18 mouse cellular contexts compared by ENCODE assay signal in genomic region chr17:42717161-42717560, GRCm38 (mm10). TPM values are rescaled to one million over a fixed set of nuclear protein-coding genes. Genes with fewer than 3 reads are reported as not detected.
A peak's percentile ranks its signal among the peaks of the same experiment; 100 is the strongest.
DNase-seq lines count a peak whose midpoint lies in the region; ATAC-seq and TF ChIP-seq lines count a peak whose summit lies in the region.
"Had no signal": no experiment of that assay in that cellular context is flagged by ENCODE, and none has a peak within 500 bp of the region (broad histone marks: within the 10 kb centered on the region; RNA-seq: fewer than 3 reads in every experiment).

No protein-coding gene starts in this region.

- WGBS in liver, postnatal 0 days (ENCODE audit: insufficient replicate concordance), result 48% methylated on average over 3 of the region's 3 CpGs
- 39% methylated on average over 3 of the region's 3 CpGs for WGBS in liver, embryonic 12.5 days (ENCODE audit: insufficient replicate concordance)

- no peak for TF ChIP-seq POLR2A in MEL (IDR thresholded peaks at IDR 0.05; ENCODE audit: control insufficient read depth in 1 of 2, insufficient read depth in 1 of 2, low read depth in 1 of 2, low read length in 2 of 2, poor library complexity in 1 of 2)

- peak; percentile 22 for DNase-seq in embryo, embryonic 10.5 days (ENCODE audit: low spot score)
- DNase-seq in embryo, embryonic 10 days (ENCODE audit: low spot score), result no peak
- DNase-seq in liver, postnatal 0 days, result no peak
- DNase-seq in MEL (ENCODE audit: low read depth, low spot score), result peak; percentile 23
- no peak for DNase-seq in heart, postnatal 10 days
- DNase-seq in urinary bladder, postnatal 10 days (ENCODE audit: low spot score), result no peak
- DNase-seq: adrenal gland, postnatal 14 days; cerebellum, adult 18-20 months; right cerebral cortex, adult 18-20 months had no signal

- no peak for TF ChIP-seq RAD21 in MEL (IDR thresholded peaks at IDR 0.05; ENCODE audit: low read depth, low read length)

- no peaks in the 10 kb centered on the region for H3K9me3 ChIP-seq in liver, postnatal 0 days (ENCODE audit: low read length)
- no peaks in the 10 kb centered on the region for H3K9me3 ChIP-seq in liver, embryonic 12.5 days (replicated peaks)
- H3K9me3 ChIP-seq in MEL (replicated peaks; ENCODE audit: insufficient read depth, low read length), result no peaks in the 10 kb centered on the region

- TF ChIP-seq CTCF in liver, postnatal 0 days (IDR thresholded peaks at IDR 0.05; ENCODE audit: low read depth), result peak; percentile 37
- peak; percentile 14 to 47 (median 14); a peak in 3 of 6 replicates for TF ChIP-seq CTCF in MEL (IDR thresholded peaks at IDR 0.05 in 2 of 3, conservative IDR thresholded peaks at IDR 0.05 in 1 of 3; ENCODE audit: control insufficient read depth in 1 of 3, insufficient read depth in 1 of 3, low read depth in 2 of 3, low read length in 3 of 3, poor library complexity in 1 of 3, severe bottlenecking in 1 of 3)

- H3K4me3 ChIP-seq in liver, postnatal 0 days (ENCODE audit: low read depth, low read length), result no peak overlapping the region
- H3K4me3 ChIP-seq in liver, embryonic 12.5 days, result no peak overlapping the region
- no peak overlapping the region for H3K4me3 ChIP-seq in MEL (ENCODE audit: control insufficient read depth in 1 of 2, insufficient read depth in 1 of 2, low read depth in 2 of 2, low read length in 2 of 2)

- no peaks in the 10 kb centered on the region for H3K4me1 ChIP-seq in liver, postnatal 0 days (ENCODE audit: insufficient read depth)
- H3K4me1 ChIP-seq in liver, embryonic 12.5 days, result no peaks in the 10 kb centered on the region
- H3K4me1 ChIP-seq in MEL (ENCODE audit: control insufficient read depth in 1 of 2, insufficient read depth in 2 of 2, low read length in 2 of 2), result no peaks in the 10 kb centered on the region

- intact Hi-C loops in heart, postnatal 10 days (cut with DNase I), result no loop called here

- H3K79me2 ChIP-seq in MEL (ENCODE audit: control insufficient read depth, insufficient read depth, low read length, poor library complexity), result no peaks in the 10 kb centered on the region

- H3K4me2 ChIP-seq in liver, postnatal 0 days (ENCODE audit: low read depth, low read length), result no peak overlapping the region
- H3K4me2 ChIP-seq in liver, embryonic 12.5 days, result no peak overlapping the region

- H3K9ac ChIP-seq in liver, postnatal 0 days (replicated peaks), result no peak overlapping the region
- H3K9ac ChIP-seq in liver, embryonic 12.5 days, result no peak overlapping the region
- no peak overlapping the region for H3K9ac ChIP-seq in MEL (ENCODE audit: control insufficient read depth, low read depth, low read length, poor library complexity, severe bottlenecking)
- H3K9ac ChIP-seq: liver, embryonic 14.5 days had no signal

- no peaks in the 10 kb centered on the region for H3K27me3 ChIP-seq in liver, postnatal 0 days (ENCODE audit: insufficient read depth, low read length)
- no peaks in the 10 kb centered on the region for H3K27me3 ChIP-seq in liver, embryonic 12.5 days (replicated peaks)
- H3K27me3 ChIP-seq in MEL (ENCODE audit: control insufficient read depth in 1 of 2, insufficient read depth in 2 of 2, low read length in 2 of 2), result no peaks in the 10 kb centered on the region

- no peak for TF ChIP-seq EP300 in liver, postnatal 0 days (IDR thresholded peaks at IDR 0.05; ENCODE audit: low read depth)
- TF ChIP-seq EP300 in MEL (IDR thresholded peaks at IDR 0.05; ENCODE audit: low read depth in 1 of 2, low read length in 2 of 2), result no peak

- no peak overlapping the region for H3K27ac ChIP-seq in liver, postnatal 0 days (ENCODE audit: low read depth)
- no peak overlapping the region for H3K27ac ChIP-seq in liver, embryonic 12.5 days
- H3K27ac ChIP-seq in MEL (ENCODE audit: control insufficient read depth, low read depth, low read length), result no peak overlapping the region
- H3K27ac ChIP-seq: liver, embryonic 14.5 days had no signal

- no peaks in the 10 kb centered on the region for H3K36me3 ChIP-seq in liver, postnatal 0 days (replicated peaks; ENCODE audit: insufficient read depth, low read length)
- H3K36me3 ChIP-seq in liver, embryonic 12.5 days, result no peaks in the 10 kb centered on the region
- H3K36me3 ChIP-seq in MEL (ENCODE audit: control insufficient read depth in 1 of 2, insufficient read depth in 2 of 2, low read length in 2 of 2), result no peaks in the 10 kb centered on the region

- ATAC-seq in liver, postnatal 0 days, result no peak
- ATAC-seq in liver, embryonic 12.5 days, result no peak
- ATAC-seq in common myeloid progenitor, adult 5-6 weeks (replicated peaks; ENCODE audit: low read depth, poor library complexity, severe bottlenecking), result 0 out of 2 replicates have a peak, but pooled peaks have one; percentile 39
- ATAC-seq: hindbrain, embryonic 16.5 days had no signal

TF ChIP-seq in MEL, 35 proteins besides CTCF, POLR2A, EP300 and RAD21:
- TF ChIP-seq SMC3 (IDR thresholded peaks at IDR 0.05; ENCODE audit: low read depth, low read length) (peak; percentile 37), ZMIZ1 (IDR thresholded peaks at IDR 0.05; ENCODE audit: low read depth, low read length) (no peak), ZC3H11A (IDR thresholded peaks at IDR 0.05; ENCODE audit: low read depth, low read length) (0 out of 2 replicates have a peak, but pooled peaks have one; percentile 9)

RNA-seq across cellular contexts. Expression of gene Adgrf2, which starts 24.8 kb away (rescaled TPM):
- not detected in 2 replicates for polyA plus RNA-seq in liver, postnatal 0 days (2015; fragmentation: Nextera tagmentation; extraction: Ambion mirVana)
- polyA plus RNA-seq in liver, embryonic 12.5 days (2016; fragmentation: Nextera tagmentation; extraction: Ambion mirVana), result not detected in 2 replicates
- not detected in 2 replicates for total RNA-seq in MEL (2012; rRNA removed)
- polyA plus RNA-seq in MEL (2012; ENCODE audit: insufficient read depth in 1 of 2, insufficient read length in 2 of 2, low read depth in 1 of 2, low replicate concordance in 2 of 2, missing spikeins in 1 of 2), result not detected
- not detected in 2 replicates for total RNA-seq in common myeloid progenitor, adult 5-6 weeks (2017)
- under 1 TPM in 1 of 2 experiments, not detected in 1; 0.41 TPM for total RNA-seq in heart, postnatal 10 days (2021)
- total RNA-seq: megakaryocyte, adult 5-6 weeks; monocyte, adult 5-6 weeks had no signal
- polyA plus RNA-seq: C2C12; hindbrain, embryonic 16.5 days; kidney, embryonic 14.5 days; liver, embryonic 14.5 days had no signal

RNA-seq across cellular contexts. Expression of gene Adgrf4, which starts 25.1 kb away (rescaled TPM):
- polyA plus RNA-seq in liver, postnatal 0 days (2015; fragmentation: Nextera tagmentation; extraction: Ambion mirVana), result not detected in 2 replicates
- not detected in 2 replicates for polyA plus RNA-seq in liver, embryonic 12.5 days (2016; fragmentation: Nextera tagmentation; extraction: Ambion mirVana)
- total RNA-seq in MEL (2012; rRNA removed), result not detected in 2 replicates
- not detected for polyA plus RNA-seq in MEL (2012; ENCODE audit: insufficient read depth in 1 of 2, insufficient read length in 2 of 2, low read depth in 1 of 2, low replicate concordance in 2 of 2, missing spikeins in 1 of 2)
- not detected in 2 replicates for total RNA-seq in common myeloid progenitor, adult 5-6 weeks (2017)
- total RNA-seq in heart, postnatal 10 days (2021), result under 1 TPM; 0.12 to 0.37 TPM
- total RNA-seq: megakaryocyte, adult 5-6 weeks; monocyte, adult 5-6 weeks had no signal
- polyA plus RNA-seq: heart, postnatal 0 days; kidney, embryonic 14.5 days had no signal

Comparison
In these comparisons a context has a peak if more than half of its experiments do, and no peak if none do; other contexts are left out.
1. DNase-seq: peak in embryo, embryonic 10.5 days (single experiment) and MEL (single experiment); none in embryo, embryonic 10 days (single experiment), liver, postnatal 0 days (single experiment), heart, postnatal 10 days (0 of 2) and urinary bladder, postnatal 10 days (single experiment).